Mouse (Mus musculus) ES-CJ7 (cell line): Measurements from ENCODE around the gene Plcd4.
A peak's percentile ranks its signal among the peaks of the same experiment; 100 is the strongest.
"Not testable (repeated sequence)": the region's sequence is repeated elsewhere in the genome, so short reads cannot be mapped to it uniquely, and the experiment has no call there.

ENCODE experiments used
- DNase-seq: peaks from one replicate; pipeline ENCODE4 v3.0.0; 2011; ENCODE audit warnings: low read depth, low spot score

Plcd4 gene

GRCm38 (mm10) chr1:74542451-74542961, at the start of gene Plcd4:
Gene Plcd4 (plus strand): TSS chr1:74542888.
- peak; percentile 34 for DNase-seq

GRCm38 (mm10) chr1:74501106-74501505, 41.6 kb upstream of the Plcd4 start:
- no peak for DNase-seq

GRCm38 (mm10) chr1:74505393-74505720, 37.3 kb upstream of the Plcd4 start:
- DNase-seq, result no peak

- DNase-seq, result peak; percentile 100
These were observed 36.8 kb upstream of the Plcd4 start, which contains the start of gene Cnot9 for GRCm38 (mm10) chr1:74505721-74506464. Gene Cnot9 (plus strand): TSS chr1:74506058.

GRCm38 (mm10) chr1:74506471-74506881, 36.2 kb upstream of the Plcd4 start:
- DNase-seq, result peak; percentile 93

GRCm38 (mm10) chr1:74507780-74508179, 34.9 kb upstream of the Plcd4 start:
- peak; percentile 39 for DNase-seq

- DNase-seq, result no peak
These were observed 31.4 kb upstream of the Plcd4 start for GRCm38 (mm10) chr1:74511306-74511705.

- not testable (repeated sequence) for DNase-seq
These were observed 29.7 kb upstream of the Plcd4 start for GRCm38 (mm10) chr1:74512999-74513398.

- DNase-seq, result no peak
These were observed 22.8 kb upstream of the Plcd4 start for GRCm38 (mm10) chr1:74519875-74520274.

GRCm38 (mm10) chr1:74524746-74525145, 17.9 kb upstream of the Plcd4 start:
- DNase-seq, result no peak

- DNase-seq, result no peak
These were observed 14.1 kb upstream of the Plcd4 start for GRCm38 (mm10) chr1:74528589-74528988.

- DNase-seq, result no peak
These were observed 4.0 kb upstream of the Plcd4 start for GRCm38 (mm10) chr1:74538650-74539049.

- DNase-seq, result no peak
These were observed 1.5 kb downstream of the Plcd4 start, which contains the start of gene Usp37 for GRCm38 (mm10) chr1:74544184-74544583. Gene Usp37 (minus strand): TSS chr1:74544284.

- no peak for DNase-seq
These were observed 16.4 kb downstream of the Plcd4 start for GRCm38 (mm10) chr1:74559061-74559460.

GRCm38 (mm10) chr1:74565834-74566233, 23.1 kb downstream of the Plcd4 start:
- no peak for DNase-seq

GRCm38 (mm10) chr1:74569739-74570719, 27.3 kb downstream of the Plcd4 start:
- peak; percentile 51 for DNase-seq

GRCm38 (mm10) chr1:74582621-74583020, 39.9 kb downstream of the Plcd4 start:
- DNase-seq, result peak; percentile 74

- no peak for DNase-seq
These were observed 42.1 kb downstream of the Plcd4 start for GRCm38 (mm10) chr1:74584616-74585398.

- DNase-seq, result no peak
These were observed 44.6 kb downstream of the Plcd4 start for GRCm38 (mm10) chr1:74587233-74587772.

GRCm38 (mm10) chr1:74587773-74588445, 45.2 kb downstream of the Plcd4 start, which contains the start of the genes Zfp142 and Bcs1l:
Gene Zfp142 (minus strand): TSS chr1:74588246.
Gene Bcs1l (plus strand): TSS chr1:74588289.
- peak; percentile 100 for DNase-seq
